Mouse (Mus musculus) cerebellum, postnatal 36 days (tissue): ENCODE data around the gene Pick1.

Experiments used
- DNase-seq, 2 experiments: peaks; one replicate each; pipeline ENCODE4 v3.0.0; 2021 to 2022; ENCODE audit warnings: mixed read lengths in 2 of 2

Gene Pick1

GRCm38 (mm10) chr15:79235268-79235667 lies 6.3 kb downstream of the Pick1 start:
- no peak for DNase-seq

GRCm38 (mm10) chr15:79238036-79238435 lies 9.1 kb downstream of the Pick1 start:
- no peak for DNase-seq

GRCm38 (mm10) chr15:79242574-79243233 lies 13.7 kb downstream of the Pick1 start:
- DNase-seq, result no peak

GRCm38 (mm10) chr15:79243234-79244042 lies 14.5 kb downstream of the Pick1 start:
- DNase-seq, result peak; percentile 93 to 97

GRCm38 (mm10) chr15:79244071-79244893 lies 15.3 kb downstream of the Pick1 start:
- DNase-seq, result no peak

GRCm38 (mm10) chr15:79245321-79245720 lies 16.3 kb downstream of the Pick1 start:
- DNase-seq, result no peak

- DNase-seq, result no peak
These were observed 21.3 kb downstream of the Pick1 start for GRCm38 (mm10) chr15:79250236-79250635.

GRCm38 (mm10) chr15:79251168-79251567 lies 22.2 kb downstream of the Pick1 start:
- no peak for DNase-seq

GRCm38 (mm10) chr15:79251781-79252491 lies 23.0 kb downstream of the Pick1 start:
- peak; percentile 21 to 27 for DNase-seq

- DNase-seq, result no peak
These were observed 23.6 kb downstream of the Pick1 start for GRCm38 (mm10) chr15:79252580-79252979.

- no peak for DNase-seq
These were observed 25.7 kb downstream of the Pick1 start, which contains the start of gene Slc16a8 for GRCm38 (mm10) chr15:79254661-79255060. Slc16a8 (minus strand) TSS chr15:79254761.

- no peak for DNase-seq
These were observed 29.5 kb downstream of the Pick1 start for GRCm38 (mm10) chr15:79258521-79258920.

GRCm38 (mm10) chr15:79261095-79261725 lies 32.2 kb downstream of the Pick1 start:
- DNase-seq, result no peak

GRCm38 (mm10) chr15:79261757-79262156 lies 32.8 kb downstream of the Pick1 start:
- DNase-seq, result no peak

GRCm38 (mm10) chr15:79262375-79262774 lies 33.4 kb downstream of the Pick1 start:
- DNase-seq, result no peak

- no peak for DNase-seq
These were observed 33.9 kb downstream of the Pick1 start for GRCm38 (mm10) chr15:79262786-79263309.

GRCm38 (mm10) chr15:79263726-79264125 lies 34.8 kb downstream of the Pick1 start:
- no peak for DNase-seq

- DNase-seq, result no peak
These were observed 36.4 kb downstream of the Pick1 start for GRCm38 (mm10) chr15:79265384-79265783.

GRCm38 (mm10) chr15:79268521-79268920 lies 39.5 kb downstream of the Pick1 start:
- DNase-seq, result no peak

GRCm38 (mm10) chr15:79270317-79271123 lies 41.5 kb downstream of the Pick1 start:
- peak; percentile 37 to 44 for DNase-seq
